Mouse (Mus musculus): ENCODE data around the gene Cd33.

Cd33 gene

GRCm38 (mm10) chr7:43544225-43544977, at the start of gene Cd33:
Gene Cd33 (minus strand): TSS chr7:43544428.
- no peak for DNase-seq (ENCODE audit: low read depth, low spot score)

GRCm38 (mm10) chr7:43584790-43585189, 40.6 kb upstream of the Cd33 start:
- DNase-seq (ENCODE audit: low read depth, low spot score) = peak; percentile 42

GRCm38 (mm10) chr7:43580526-43580925, 36.3 kb upstream of the Cd33 start:
- no peak for DNase-seq (ENCODE audit: low read depth, low spot score)

DNA sequence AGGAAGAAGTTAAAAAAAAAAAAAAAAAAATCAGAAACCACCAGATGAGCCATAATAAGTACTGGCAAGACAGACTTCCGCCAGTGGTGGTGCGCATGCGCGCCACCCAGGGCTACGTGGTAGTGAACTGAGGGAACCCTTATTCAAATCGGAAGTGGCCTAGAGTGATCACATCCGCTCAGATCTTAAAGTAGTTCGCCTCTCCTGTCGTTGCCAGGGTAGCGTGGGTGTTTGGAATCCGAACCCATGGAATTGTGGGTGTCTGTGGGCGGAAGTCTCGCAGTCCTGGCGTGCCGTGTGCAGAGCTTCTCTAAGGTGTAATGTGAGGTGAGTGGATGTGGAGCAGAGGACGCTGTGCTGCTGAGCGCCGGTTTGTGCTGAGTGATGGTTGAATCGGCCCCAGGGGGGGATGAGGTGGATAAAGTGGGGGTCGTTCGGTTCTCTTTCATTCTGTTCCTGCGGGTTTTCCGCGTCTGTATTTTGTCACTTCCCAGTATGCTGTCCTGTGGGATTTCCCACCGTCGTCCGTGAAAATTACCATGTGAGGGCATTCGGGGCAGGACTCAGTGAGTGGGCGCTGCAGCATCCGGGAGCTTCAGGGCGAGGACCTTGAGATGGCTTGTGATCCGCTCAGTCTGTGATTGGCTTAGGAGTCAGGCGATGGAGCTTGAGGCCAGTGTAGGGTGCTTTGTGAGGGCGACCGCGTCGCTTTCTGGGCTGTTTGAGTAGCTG, 35.4 kb upstream of the Cd33 start, which contains the start of gene Zfp719:
Gene Zfp719, plus strand, starts transcription at position 171 of the 732 bp plus-strand sequence.
- DNase-seq (ENCODE audit: low read depth, low spot score) = peak; percentile 98

- DNase-seq (ENCODE audit: low read depth, low spot score) = no peak
Observed at GRCm38 (mm10) chr7:43571216-43571615, 27.0 kb upstream of the Cd33 start.

DNA sequence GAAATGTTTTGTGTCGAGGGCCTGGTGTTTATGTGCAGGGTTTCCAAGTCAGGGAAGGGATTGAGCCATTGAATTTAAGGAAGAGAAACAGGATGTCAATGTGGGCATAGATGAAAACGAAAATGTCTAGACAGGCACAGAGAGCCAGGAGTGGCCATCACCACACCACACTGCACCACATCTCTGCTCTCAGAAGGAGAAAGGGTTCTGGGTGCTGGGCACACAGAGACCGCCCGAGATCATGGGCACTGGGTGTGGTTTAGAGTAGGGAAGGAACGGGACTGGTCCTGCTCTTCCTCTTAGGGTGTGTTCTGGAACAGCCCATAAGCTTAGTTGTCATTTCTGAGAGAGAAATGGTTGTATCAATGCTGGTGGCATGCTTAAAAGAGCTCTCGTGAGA, 19.1 kb upstream of the Cd33 start:
- no peak for DNase-seq (ENCODE audit: low read depth, low spot score)

GRCm38 (mm10) chr7:43562651-43563070, 18.4 kb upstream of the Cd33 start:
- DNase-seq (ENCODE audit: low read depth, low spot score) = no peak

- DNase-seq (ENCODE audit: low read depth, low spot score) = peak; percentile 95
Observed at GRCm38 (mm10) chr7:43562006-43562633, 17.9 kb upstream of the Cd33 start, which contains the start of gene Zfp658. Gene Zfp658 (plus strand): TSS chr7:43562256.

GRCm38 (mm10) chr7:43556901-43557300, 12.7 kb upstream of the Cd33 start:
- DNase-seq (ENCODE audit: low read depth, low spot score) = no peak

DNA sequence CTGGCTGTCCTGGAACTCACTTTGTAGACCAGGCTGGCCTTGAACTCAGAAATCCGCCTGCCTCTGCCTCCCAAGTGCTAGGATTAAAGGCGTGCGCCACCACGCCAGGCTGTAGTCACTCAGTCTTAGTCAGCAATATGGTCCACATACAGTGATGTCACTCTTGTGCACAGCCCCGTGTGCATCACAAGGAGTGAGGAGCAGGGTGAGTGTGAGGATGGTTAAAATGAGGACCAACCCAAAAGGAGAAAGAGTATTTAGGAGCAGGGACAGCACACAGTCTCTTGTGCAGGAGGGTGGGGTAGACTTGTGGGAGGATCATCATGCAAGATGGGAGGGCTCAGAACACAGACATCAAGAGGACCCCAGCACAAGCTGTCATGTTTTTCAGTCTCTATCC, 11.1 kb upstream of the Cd33 start:
- DNase-seq (ENCODE audit: low read depth, low spot score) = no peak

GRCm38 (mm10) chr7:43554550-43554949, 10.3 kb upstream of the Cd33 start:
- no peak for DNase-seq (ENCODE audit: low read depth, low spot score)

DNA sequence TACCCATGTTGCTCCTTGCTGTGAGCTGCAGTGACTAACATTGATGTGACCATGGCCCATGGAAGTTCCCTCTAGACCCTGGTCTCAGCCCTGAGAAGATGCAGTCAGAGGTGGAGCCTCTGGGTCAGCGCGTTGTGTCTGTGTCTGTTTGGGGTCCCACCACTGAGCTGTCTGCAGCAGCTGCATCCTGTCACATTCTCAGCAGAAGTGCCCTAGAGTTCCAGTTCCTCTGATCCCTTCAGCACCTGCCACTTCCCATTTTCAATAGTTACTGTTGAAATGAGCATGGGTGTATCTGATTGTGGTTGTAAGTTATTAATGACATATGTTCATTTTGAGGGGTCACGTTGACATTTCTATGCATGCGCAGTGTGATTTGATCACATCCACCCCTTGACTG, 8.9 kb upstream of the Cd33 start:
- DNase-seq (ENCODE audit: low read depth, low spot score) = no peak

- no peak for DNase-seq (ENCODE audit: low read depth, low spot score)
Observed at GRCm38 (mm10) chr7:43548206-43548605, 4.0 kb upstream of the Cd33 start.

DNA sequence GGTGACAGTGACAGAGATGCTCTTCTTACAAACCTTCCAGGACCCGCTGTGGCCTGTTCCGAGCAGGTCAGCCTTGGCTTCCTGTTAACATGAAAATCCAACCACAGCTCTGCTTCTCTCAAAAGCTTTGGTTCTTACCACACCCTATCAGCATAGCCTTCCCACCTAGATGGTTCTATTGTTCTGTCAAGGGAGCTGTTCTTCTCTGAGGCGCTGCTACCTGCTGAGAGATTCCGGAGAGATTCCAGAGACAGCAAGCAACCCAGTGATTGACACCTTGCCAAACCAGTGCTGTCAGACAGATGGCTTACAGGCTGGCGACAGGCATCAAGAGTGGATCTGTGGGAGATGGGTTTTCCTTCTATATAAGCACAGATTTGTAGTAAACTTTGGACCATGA, 3.4 kb upstream of the Cd33 start:
- peak; percentile 92 for DNase-seq (ENCODE audit: low read depth, low spot score)

GRCm38 (mm10) chr7:43545656-43546545, 1.7 kb upstream of the Cd33 start:
- DNase-seq (ENCODE audit: low read depth, low spot score) = no peak

- DNase-seq (ENCODE audit: low read depth, low spot score) = no peak
Observed at GRCm38 (mm10) chr7:43538524-43538923, 5.7 kb downstream of the Cd33 start.

DNA sequence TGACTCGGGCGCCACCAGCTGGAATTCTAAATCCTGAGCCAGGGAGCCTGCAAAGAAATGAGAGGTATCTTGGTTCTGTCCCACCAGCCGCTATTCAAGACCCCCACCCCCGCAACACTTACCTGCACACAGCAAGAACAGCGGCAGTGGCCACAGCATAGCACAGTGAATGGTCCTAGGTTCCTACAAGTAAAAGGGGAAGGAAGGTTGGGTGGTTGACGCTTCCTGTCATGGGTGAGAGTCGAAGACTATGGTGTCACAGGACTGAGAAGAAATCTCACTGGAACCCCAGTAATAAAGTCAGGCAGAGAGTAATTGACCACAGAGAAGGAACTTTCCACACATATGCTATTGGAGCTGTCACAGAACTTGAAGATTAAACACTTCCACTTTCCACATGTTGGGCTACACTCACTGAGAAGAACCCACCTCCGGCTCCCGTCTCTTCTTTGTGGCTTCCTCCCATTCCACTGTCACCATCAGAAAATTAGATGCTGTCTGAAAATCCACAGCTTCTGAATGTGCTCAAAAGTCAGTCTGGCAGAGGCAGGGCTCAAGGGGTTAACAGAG, 11.2 kb downstream of the Cd33 start:
- DNase-seq (ENCODE audit: low read depth, low spot score) = no peak

DNA sequence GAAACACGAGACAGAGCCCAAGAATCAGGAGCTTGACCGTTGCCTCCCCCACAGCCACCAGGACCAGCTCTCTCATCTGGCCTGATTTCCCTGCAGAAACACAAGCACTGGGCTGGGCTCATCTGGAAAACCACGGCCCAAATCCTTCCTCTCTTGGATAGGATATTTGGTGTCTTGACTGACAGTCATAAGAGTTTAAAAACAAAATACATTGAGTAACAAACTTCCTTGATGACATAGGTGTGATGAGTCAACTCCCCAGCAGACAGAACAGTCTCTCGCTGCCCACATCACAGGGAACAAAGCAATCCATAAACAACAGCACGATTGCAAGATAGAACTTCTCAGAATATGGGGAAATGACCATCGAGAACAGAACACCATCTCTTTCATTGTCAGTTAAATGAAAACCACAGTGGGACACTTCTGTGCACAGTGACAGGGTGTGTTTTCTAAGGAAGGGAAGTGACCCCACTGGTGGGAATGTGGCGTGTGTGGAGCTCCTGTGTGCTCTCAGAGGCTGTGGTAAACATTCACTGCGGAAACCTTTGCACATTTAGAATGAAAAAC, 13.9 kb downstream of the Cd33 start:
- DNase-seq (ENCODE audit: low read depth, low spot score) = no peak

- no peak for DNase-seq (ENCODE audit: low read depth, low spot score)
Observed at GRCm38 (mm10) chr7:43525313-43525712, 18.9 kb downstream of the Cd33 start.

- DNase-seq (ENCODE audit: low read depth, low spot score) = no peak
Observed at GRCm38 (mm10) chr7:43522776-43523175, 21.5 kb downstream of the Cd33 start.

- no peak for DNase-seq (ENCODE audit: low read depth, low spot score)
Observed at GRCm38 (mm10) chr7:43518341-43518740, 25.9 kb downstream of the Cd33 start.

All from ZHBTc4 (cell line).